Mouse (Mus musculus) lung, postnatal 0 days (tissue): ENCODE measurements at regions not wholly inside any gene's neighbourhood (a gene's known extent, or its start where the extent isn't known, plus 50 kb on each side); places are given as distances from the start of the nearest gene placed in this dataset.
A peak's percentile ranks its signal among the peaks of the same experiment; 100 is the strongest.

Experiments
- CTCF ChIP-seq: IDR thresholded peaks from 2 replicates; pipeline ENCODE4 v1.5.1; 2016; ENCODE audit warnings: antibody characterized with exemption, mild to moderate bottlenecking
- EP300 ChIP-seq: IDR thresholded peaks from 2 replicates; pipeline ENCODE4 v1.6.1; 2016; ENCODE audit warnings: antibody characterized with exemption, mild to moderate bottlenecking, control low read depth

DNA sequence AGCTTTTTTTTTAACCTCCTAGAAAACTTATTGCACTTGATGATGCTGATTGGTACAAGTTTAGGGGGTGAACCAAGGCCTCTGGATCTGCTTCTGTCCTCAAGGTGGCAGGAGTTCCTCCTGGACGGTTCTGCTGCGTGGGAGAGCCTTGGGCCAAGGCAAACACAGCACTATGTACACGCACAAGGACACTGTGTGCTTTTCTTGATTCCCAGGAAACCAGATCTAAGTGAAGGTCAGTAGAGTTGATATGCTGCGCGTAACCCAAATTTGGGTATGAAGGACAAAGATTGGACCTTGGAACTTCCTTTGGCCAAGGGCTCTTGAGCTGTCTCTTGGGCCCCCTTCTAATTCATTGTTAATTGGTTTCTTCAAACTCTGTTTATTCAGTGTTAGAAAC lies 51.3 kb upstream of the Lifr start:
- TF ChIP-seq CTCF (peak; percentile 53), EP300 (no peak)
